Mouse (Mus musculus): ENCODE results near the gene Rbm25. TPM values are rescaled to one million over a fixed set of nuclear protein-coding genes. Genes with fewer than 3 reads are reported as not detected.
"Not testable (repeated sequence)": the region's sequence is repeated elsewhere in the genome, so short reads cannot be mapped to it uniquely, and the experiment has no call there.

Rbm25 gene
- polyA plus RNA-seq, 1 experiment from 2014 or later = 335 TPM

- Histone ChIP-seq H3K4me2 (no peak overlapping the region), H3K9ac (no peak overlapping the region), H3K27ac (no peak overlapping the region), H3K4me1 (no peaks in the 10 kb centered on the region), H3K27me3 (no peaks in the 10 kb centered on the region), H3K4me3 (no peak overlapping the region), H3K9me3 (no peaks in the 10 kb centered on the region), H3K36me3 (no peaks in the 10 kb centered on the region)
- WGBS = 91% methylated on average over 5 of the region's 5 CpGs
- ATAC-seq (ENCODE audit: insufficient number of reproducible peaks, insufficient read depth, low FRiP score, low TSS enrichment, low read depth) = no peak
These were observed 13.8 kb upstream of the Rbm25 start for GRCm38 (mm10) chr12:83617261-83617660.

GRCm38 (mm10) chr12:83618981-83619380 is 12.1 kb upstream of the Rbm25 start:
- no peak overlapping the region for H3K4me3 ChIP-seq
- H3K27me3 ChIP-seq = no peaks in the 10 kb centered on the region
- 81% methylated on average over 2 of the region's 2 CpGs for WGBS
- ATAC-seq (ENCODE audit: insufficient number of reproducible peaks, insufficient read depth, low FRiP score, low TSS enrichment, low read depth) = no peak
- no peaks in the 10 kb centered on the region for H3K9me3 ChIP-seq
- H3K36me3 ChIP-seq = no peaks in the 10 kb centered on the region
- H3K4me1 ChIP-seq = no peaks in the 10 kb centered on the region
- no peak overlapping the region for H3K4me2 ChIP-seq
- no peak overlapping the region for H3K27ac ChIP-seq
- H3K9ac ChIP-seq = no peak overlapping the region

- not testable (repeated sequence) for H3K36me3 ChIP-seq; H3K27ac ChIP-seq; ATAC-seq (ENCODE audit: insufficient number of reproducible peaks, insufficient read depth, low FRiP score, low TSS enrichment, low read depth); H3K9me3 ChIP-seq; H3K9ac ChIP-seq; H3K4me2 ChIP-seq; H3K4me3 ChIP-seq; H3K4me1 ChIP-seq; H3K27me3 ChIP-seq
- 68% methylated on average over 23 of the region's 23 CpGs for WGBS
These were observed 10.3 kb upstream of the Rbm25 start for GRCm38 (mm10) chr12:83620694-83621093.

GRCm38 (mm10) chr12:83622031-83622755 is 8.8 kb upstream of the Rbm25 start:
- Histone ChIP-seq H3K27ac (no peak overlapping the region), H3K9me3 (no peaks in the 10 kb centered on the region), H3K27me3 (no peaks in the 10 kb centered on the region), H3K4me1 (no peaks in the 10 kb centered on the region), H3K4me3 (no peak overlapping the region), H3K9ac (no peak overlapping the region), H3K4me2 (no peak overlapping the region), H3K36me3 (no peaks in the 10 kb centered on the region)
- WGBS = 84% methylated on average over 6 of the region's 6 CpGs
- ATAC-seq (ENCODE audit: insufficient number of reproducible peaks, insufficient read depth, low FRiP score, low TSS enrichment, low read depth) = no peak

GRCm38 (mm10) chr12:83624321-83624720 is 6.7 kb upstream of the Rbm25 start:
- Histone ChIP-seq H3K27me3 (no peaks in the 10 kb centered on the region), H3K9me3 (no peaks in the 10 kb centered on the region), H3K4me1 (no peaks in the 10 kb centered on the region), H3K4me3 (no peak overlapping the region), H3K27ac (no peak overlapping the region), H3K9ac (no peak overlapping the region), H3K36me3 (no peaks in the 10 kb centered on the region), H3K4me2 (no peak overlapping the region)
- ATAC-seq (ENCODE audit: insufficient number of reproducible peaks, insufficient read depth, low FRiP score, low TSS enrichment, low read depth) = no peak
- WGBS = 78% methylated on average over 1 of the region's 1 CpGs

DNA sequence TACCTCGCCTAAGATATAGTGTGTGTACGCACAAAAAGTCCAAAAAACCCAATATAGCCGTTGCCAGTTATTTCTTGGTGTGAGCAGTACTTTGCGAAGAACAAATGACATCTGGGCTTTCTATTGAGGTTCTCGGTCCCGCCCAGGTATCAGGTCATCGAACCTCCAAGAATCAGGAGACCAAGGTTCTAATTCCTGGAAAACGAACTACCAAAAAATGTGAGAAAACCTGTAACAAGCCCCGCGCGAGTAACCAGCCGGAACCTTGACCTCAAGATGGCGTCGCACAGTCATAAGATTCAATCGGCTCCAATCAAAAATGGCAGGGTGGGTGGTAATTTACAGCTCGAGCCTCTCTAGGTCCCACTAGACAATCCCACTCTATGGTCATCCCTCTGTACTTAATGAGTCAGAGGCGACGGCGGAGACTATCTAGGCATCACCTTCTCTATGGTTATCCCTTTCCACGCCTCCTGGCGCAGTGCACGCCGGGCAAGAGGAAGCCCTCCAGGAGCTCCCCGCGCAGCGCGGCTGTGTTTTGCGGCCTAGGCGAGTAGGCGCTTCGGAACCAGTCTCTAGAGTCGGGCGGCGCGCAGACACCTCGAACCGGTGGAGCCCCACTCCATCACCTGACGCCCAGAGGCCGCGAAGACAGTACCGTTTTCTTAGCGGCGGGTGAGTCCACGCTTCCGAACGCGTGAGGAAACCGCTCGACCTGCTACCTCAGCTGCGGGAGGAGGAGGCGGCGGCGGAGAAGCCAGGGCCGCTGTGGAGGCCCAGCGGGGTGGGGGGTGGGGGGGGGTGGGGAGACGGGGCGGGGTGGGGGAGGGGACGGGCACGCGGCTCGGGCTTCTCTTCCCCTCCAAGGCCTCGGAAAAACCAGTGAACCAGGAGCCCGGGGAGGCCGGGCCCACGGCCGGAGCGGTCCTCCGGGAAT is 975 bp downstream of the Rbm25 start:
- Histone ChIP-seq H3K27ac (peak overlapping the region; percentile 97), H3K4me2 (peak overlapping the region; percentile 70), H3K27me3 (no peaks in the 10 kb centered on the region), H3K9ac (peak overlapping the region; percentile 99), H3K36me3 (peaks cover 13% of the 10 kb centered on the region), H3K4me3 (peak overlapping the region; percentile 68), H3K9me3 (no peaks in the 10 kb centered on the region), H3K4me1 (peaks cover 5% of the 10 kb centered on the region; the same call in 1 of the 2 replicates)
- peak; percentile 100 for ATAC-seq (ENCODE audit: insufficient number of reproducible peaks, insufficient read depth, low FRiP score, low TSS enrichment, low read depth)
- under 1% methylated on average over 58 of the region's 68 CpGs for WGBS

DNA sequence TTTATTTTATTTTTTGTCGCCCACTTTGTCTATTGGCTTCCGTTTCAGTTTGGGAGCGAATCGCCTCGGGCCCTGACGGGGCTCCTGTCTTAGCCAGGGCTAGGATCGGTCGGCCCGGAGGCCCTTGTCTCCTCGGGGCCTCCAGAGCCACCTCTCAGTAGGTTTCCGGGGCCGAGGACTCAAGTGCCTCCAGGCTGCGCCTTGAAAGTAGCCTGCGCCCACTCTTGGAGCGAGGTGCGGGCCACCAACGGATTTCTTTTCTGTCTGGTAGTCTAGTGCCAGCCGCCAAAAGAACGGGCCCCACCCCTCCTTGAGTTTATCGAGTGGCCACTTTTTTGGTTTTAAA is 1.6 kb downstream of the Rbm25 start:
- peak overlapping the region; percentile 68 for H3K4me3 ChIP-seq
- H3K36me3 ChIP-seq = peaks cover 19% of the 10 kb centered on the region
- WGBS = under 1% methylated on average over 20 of the region's 20 CpGs
- H3K9me3 ChIP-seq = no peaks in the 10 kb centered on the region
- H3K27me3 ChIP-seq = no peaks in the 10 kb centered on the region
- H3K4me1 ChIP-seq = peaks cover 5% of the 10 kb centered on the region; the same call in 1 of the 2 replicates
- peak overlapping the region; percentile 97 for H3K27ac ChIP-seq
- H3K9ac ChIP-seq = peak overlapping the region; percentile 99
- H3K4me2 ChIP-seq = peak overlapping the region; percentile 70
- ATAC-seq (ENCODE audit: insufficient number of reproducible peaks, insufficient read depth, low FRiP score, low TSS enrichment, low read depth) = peak; percentile 16; the same call in 1 of the 2 replicates

DNA sequence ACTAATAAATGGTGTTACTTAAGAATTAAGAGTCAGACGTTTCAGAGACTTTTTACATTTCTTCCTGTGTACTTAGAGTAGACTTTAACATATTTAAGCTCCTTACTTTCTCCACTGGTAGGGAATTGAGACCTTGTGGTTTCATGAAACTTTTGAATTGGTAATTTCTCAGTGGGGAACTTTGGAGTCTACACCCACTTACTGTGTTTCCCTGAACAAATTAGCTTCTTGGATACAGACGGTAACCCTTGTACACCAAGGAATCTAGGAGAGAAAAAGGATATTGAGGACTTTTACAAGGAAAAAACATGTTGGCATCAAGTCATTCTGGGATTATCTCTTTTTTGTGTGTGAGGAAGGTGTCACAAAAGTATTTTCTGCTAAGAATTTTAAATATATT is 2.8 kb downstream of the Rbm25 start:
- WGBS = 38% methylated on average over 2 of the region's 2 CpGs
- Histone ChIP-seq H3K9ac (no peak overlapping the region), H3K4me1 (peaks cover 5% of the 10 kb centered on the region; the same call in 1 of the 2 replicates), H3K4me2 (peak overlapping the region; percentile 70), H3K9me3 (no peaks in the 10 kb centered on the region), H3K27me3 (no peaks in the 10 kb centered on the region), H3K27ac (no peak overlapping the region), H3K36me3 (peaks cover 26% of the 10 kb centered on the region), H3K4me3 (peak overlapping the region; percentile 19; the same call in 1 of the 2 replicates)
- no peak for ATAC-seq (ENCODE audit: insufficient number of reproducible peaks, insufficient read depth, low FRiP score, low TSS enrichment, low read depth)

DNA sequence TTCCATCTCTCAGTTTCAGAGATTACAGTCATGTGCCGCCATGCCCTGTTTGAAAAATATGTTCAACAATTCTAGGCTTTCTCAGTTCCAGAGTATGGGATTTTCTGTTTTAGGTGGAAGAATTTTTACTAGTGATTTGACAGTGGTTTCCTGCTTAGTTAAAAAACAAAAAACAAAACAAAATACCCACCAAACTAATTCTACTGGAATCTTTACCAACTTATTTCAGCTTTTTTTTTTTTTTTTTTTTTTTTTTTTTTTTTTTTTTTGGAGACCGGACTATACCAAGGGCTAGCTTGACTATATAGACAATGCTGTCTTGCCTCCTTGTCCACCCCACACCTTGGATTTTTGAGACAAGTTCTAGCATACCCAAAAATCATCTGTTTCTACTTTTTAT is 10.2 kb downstream of the Rbm25 start:
- no peak overlapping the region for H3K4me2 ChIP-seq
- no peak overlapping the region for H3K27ac ChIP-seq
- no peak overlapping the region for H3K9ac ChIP-seq
- H3K9me3 ChIP-seq = no peaks in the 10 kb centered on the region
- H3K4me3 ChIP-seq = no peak overlapping the region
- H3K4me1 ChIP-seq = no peaks in the 10 kb centered on the region
- no peak for ATAC-seq (ENCODE audit: insufficient number of reproducible peaks, insufficient read depth, low FRiP score, low TSS enrichment, low read depth)
- WGBS = 95% methylated on average over 2 of the region's 2 CpGs
- H3K36me3 ChIP-seq = peaks cover 73% of the 10 kb centered on the region
- no peaks in the 10 kb centered on the region for H3K27me3 ChIP-seq

- Histone ChIP-seq H3K36me3 (peaks cover 68% of the 10 kb centered on the region), H3K27ac (no peak overlapping the region), H3K4me2 (no peak overlapping the region), H3K4me3 (no peak overlapping the region), H3K9ac (no peak overlapping the region), H3K9me3 (no peaks in the 10 kb centered on the region), H3K27me3 (no peaks in the 10 kb centered on the region), H3K4me1 (no peaks in the 10 kb centered on the region)
- WGBS = 85% methylated on average over 1 of the region's 1 CpGs
- ATAC-seq (ENCODE audit: insufficient number of reproducible peaks, insufficient read depth, low FRiP score, low TSS enrichment, low read depth) = no peak
These were observed 12.1 kb downstream of the Rbm25 start for GRCm38 (mm10) chr12:83643116-83643515.

GRCm38 (mm10) chr12:83650346-83650745 is 19.3 kb downstream of the Rbm25 start:
- H3K9me3 ChIP-seq = no peaks in the 10 kb centered on the region
- no peak for ATAC-seq (ENCODE audit: insufficient number of reproducible peaks, insufficient read depth, low FRiP score, low TSS enrichment, low read depth)
- H3K27ac ChIP-seq = no peak overlapping the region
- H3K4me2 ChIP-seq = no peak overlapping the region
- H3K4me3 ChIP-seq = no peak overlapping the region
- 93% methylated on average over 3 of the region's 3 CpGs for WGBS
- H3K4me1 ChIP-seq = no peaks in the 10 kb centered on the region
- no peaks in the 10 kb centered on the region for H3K27me3 ChIP-seq
- peaks cover 78% of the 10 kb centered on the region for H3K36me3 ChIP-seq
- H3K9ac ChIP-seq = no peak overlapping the region

DNA sequence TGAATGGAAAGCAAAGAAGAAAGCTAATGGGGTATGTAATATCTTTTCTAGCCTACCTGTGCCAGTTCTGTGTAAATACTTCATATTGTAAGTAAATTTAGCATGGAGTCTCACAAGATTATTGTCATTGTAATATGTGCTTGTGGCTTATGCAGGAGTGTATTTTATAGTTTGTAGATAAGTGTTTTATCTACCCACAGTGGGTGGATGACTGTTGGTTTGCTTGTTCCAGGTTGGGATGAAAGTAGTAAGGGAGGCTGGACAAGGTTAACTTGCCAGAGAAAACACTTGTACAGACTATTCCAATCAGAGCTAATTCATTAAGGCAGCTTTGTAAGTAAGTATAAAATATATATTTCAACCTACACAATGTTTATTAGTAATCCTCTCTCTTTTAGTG is 20.4 kb downstream of the Rbm25 start:
- H3K4me3 ChIP-seq = no peak overlapping the region
- H3K27ac ChIP-seq = no peak overlapping the region
- H3K36me3 ChIP-seq = peaks cover 77% of the 10 kb centered on the region
- H3K27me3 ChIP-seq = no peaks in the 10 kb centered on the region
- no peaks in the 10 kb centered on the region for H3K4me1 ChIP-seq
- H3K9me3 ChIP-seq = no peaks in the 10 kb centered on the region
- ATAC-seq (ENCODE audit: insufficient number of reproducible peaks, insufficient read depth, low FRiP score, low TSS enrichment, low read depth) = no peak
- H3K9ac ChIP-seq = no peak overlapping the region
- H3K4me2 ChIP-seq = no peak overlapping the region
